Mouse (Mus musculus): ENCODE measurements around the gene Etaa1.
"Not testable (repeated sequence)": the region's sequence is repeated elsewhere in the genome, so short reads cannot be mapped to it uniquely, and the experiment has no call there.

Gene Etaa1
- long read RNA-seq, experiment 1, full-length matches to known transcripts = 1 of 6 reads
- long read RNA-seq, experiment 1, partial matches to known transcripts = 5 of 6 reads
- long read RNA-seq, experiment 1, other reads (novel, unspliced or antisense) = 0 of 6 reads
- long read RNA-seq, experiment 2, full-length matches to known transcripts = 1 of 12 reads
- long read RNA-seq, experiment 2, partial matches to known transcripts = 10 of 12 reads
- long read RNA-seq, experiment 2, other reads (novel, unspliced or antisense) = 1 of 12 reads

DNA sequence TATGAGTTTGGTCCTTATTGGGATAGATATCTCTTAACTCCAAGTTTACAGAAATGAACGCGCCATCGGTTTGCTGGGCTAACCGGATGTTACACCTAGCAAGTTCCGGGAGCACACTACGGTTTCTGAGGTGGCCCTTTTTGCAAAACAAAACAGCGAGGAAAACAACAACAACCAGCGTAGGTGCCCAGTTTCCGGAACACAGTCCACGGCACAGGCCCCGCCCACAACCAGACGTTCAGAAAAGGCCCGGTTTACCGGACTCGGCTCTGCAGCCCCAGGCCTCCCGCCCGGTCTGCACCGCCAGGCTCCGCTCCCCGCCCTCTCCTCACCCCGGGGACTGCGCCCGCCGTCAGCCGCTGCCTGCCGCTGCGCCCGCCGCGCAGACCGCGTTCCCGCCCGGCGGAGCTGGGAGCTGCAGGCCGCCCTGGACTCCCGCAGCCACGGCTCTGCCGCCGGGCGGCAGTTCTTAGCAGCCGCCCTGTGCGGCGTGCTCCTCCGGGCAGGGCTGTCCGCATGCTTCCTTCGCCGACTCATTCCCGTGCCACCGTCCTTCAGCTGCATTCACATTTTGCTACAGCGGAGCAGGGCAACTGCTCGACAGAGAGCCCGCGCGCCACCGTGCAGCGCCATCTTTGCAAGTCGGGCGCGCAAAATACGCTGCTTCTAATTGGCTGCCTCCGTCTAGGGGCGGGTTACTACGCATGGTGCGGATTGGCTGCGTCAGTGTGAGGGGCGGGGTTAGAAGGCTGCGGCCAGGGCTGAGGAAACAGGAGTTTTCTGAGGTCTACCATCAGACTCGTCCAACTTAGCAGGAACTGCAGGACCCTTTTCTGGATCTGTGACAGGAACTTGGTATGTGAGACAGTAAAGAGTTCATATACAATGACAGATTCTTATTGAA lies at the start of gene Etaa1:
Gene Etaa1 (minus strand): TSS at position 645 of the 904 bp plus-strand sequence.
- intact Hi-C loops (cut with DNase I) = loop anchor here (10.0 kb wide), 1 partner anchor 489 kb away; no protein-coding TSS in a partner anchor

GRCm38 (mm10) chr11:17994151-17994550 lies 40.5 kb upstream of the Etaa1 start:
- intact Hi-C loops (cut with DNase I) = no loop called here

DNA sequence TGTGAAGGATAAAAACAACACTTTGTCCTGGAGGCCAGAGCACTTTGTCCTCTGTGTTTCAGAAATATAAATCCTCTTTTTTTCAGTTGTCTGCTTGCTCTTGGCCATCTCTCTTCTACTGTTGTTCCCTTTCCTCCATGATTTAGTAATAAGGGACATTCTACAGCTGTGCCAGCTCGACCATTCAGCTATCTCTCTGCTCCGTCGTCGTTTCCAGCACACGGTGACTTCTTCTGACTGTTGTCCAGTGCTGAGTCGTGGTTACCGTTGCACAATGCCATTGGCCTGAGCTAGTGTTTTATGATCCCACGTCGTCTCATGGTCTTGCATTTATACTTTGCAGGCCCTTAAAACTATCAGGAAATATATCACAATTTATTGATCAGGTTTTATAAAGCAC lies 38.6 kb upstream of the Etaa1 start:
- intact Hi-C loops (cut with DNase I) = no loop called here

- intact Hi-C loops (cut with DNase I) = no loop called here
Measured at GRCm38 (mm10) chr11:17983331-17983730, 29.7 kb upstream of the Etaa1 start.

DNA sequence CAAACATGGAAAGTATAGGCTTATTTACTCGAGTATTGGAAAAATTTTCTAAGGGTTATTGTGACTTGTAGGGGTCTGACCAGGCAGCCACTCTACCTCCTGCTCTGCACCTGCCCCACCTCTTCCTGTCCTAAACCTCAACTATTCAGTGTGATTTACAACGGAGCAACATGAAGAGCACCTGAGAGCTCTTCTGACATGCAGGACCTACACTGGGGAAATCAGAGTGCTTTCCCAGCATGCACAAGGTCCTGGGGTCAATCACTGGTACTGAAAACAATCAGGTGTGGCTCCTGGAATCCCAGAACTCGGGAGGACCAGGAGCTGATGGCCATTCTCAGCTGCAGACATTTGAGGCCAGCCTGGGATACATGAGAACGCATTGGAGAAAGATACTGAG lies 27.6 kb upstream of the Etaa1 start:
- intact Hi-C loops (cut with DNase I) = no loop called here

DNA sequence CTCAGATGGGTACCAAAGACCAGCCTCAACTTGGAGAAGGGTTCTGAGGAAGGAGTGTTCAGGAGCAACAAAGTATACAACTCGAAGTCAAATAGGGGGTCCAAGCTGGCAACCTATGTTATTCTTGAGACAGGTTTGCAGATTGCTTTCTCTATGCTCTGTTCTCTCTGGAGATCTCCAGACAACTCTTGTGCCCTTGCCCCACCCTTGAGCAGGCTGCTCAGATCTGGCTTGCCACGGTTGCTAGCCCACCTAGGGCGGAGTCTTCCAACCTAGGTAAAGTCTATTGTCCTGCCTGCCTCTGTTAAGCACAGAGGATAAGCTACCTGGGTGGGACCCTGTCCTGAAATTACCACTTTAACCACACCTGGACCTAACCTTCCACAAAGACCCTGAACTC lies 21.9 kb upstream of the Etaa1 start:
- intact Hi-C loops (cut with DNase I) = no loop called here

DNA sequence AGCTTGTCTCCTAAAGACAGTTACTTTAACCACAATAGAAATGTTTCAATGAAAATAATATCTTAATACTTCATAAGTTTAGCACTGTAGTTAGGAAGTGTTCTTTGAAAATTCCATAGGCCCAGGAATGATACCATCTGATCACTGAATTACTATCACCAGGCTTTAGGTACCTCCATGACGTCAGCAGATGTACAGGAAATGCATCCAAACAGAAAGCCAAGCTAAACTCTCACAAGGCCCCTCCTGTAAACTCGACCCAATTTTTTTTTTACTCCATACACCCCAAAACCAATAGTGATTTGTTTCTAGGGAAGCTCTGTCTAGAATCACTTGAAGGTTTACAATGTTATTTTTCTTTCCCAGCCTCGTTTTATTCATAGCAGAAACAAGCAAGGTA lies 884 bp downstream of the Etaa1 start:
- intact Hi-C loops (cut with DNase I) = loop anchor here (10.0 kb wide), 1 partner anchor 488 kb away; no protein-coding TSS in a partner anchor

- intact Hi-C loops (cut with DNase I) = loop anchor here (10.0 kb wide), 1 partner anchor 487 kb away; no protein-coding TSS in a partner anchor
Measured at GRCm38 (mm10) chr11:17951336-17951735, 2.3 kb downstream of the Etaa1 start.

DNA sequence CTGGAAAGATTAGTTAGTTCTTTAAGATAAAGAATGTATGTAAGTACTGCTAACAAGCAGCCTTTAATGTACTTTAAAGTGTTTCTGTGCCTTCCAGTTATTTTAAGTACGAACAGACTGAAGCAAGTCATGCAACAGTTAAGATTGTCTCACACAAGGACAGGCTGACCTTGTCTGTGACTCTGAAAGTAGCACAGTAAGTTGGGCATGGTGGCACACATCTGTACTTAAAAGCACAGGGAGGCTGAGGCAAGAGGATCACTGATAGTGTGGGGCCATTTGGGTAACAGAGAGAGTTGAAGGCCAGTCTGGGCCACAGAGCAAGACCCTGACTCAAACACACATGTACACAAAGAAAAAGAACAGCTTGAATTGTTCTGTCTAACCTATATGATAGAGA lies 14.5 kb downstream of the Etaa1 start:
- intact Hi-C loops (cut with DNase I) = no loop called here

GRCm38 (mm10) chr11:17937931-17938330 lies 15.7 kb downstream of the Etaa1 start:
- intact Hi-C loops (cut with DNase I) = no loop called here

- intact Hi-C loops (cut with DNase I) = no loop called here
Measured at GRCm38 (mm10) chr11:17917905-17918304, 35.8 kb downstream of the Etaa1 start.

DNA sequence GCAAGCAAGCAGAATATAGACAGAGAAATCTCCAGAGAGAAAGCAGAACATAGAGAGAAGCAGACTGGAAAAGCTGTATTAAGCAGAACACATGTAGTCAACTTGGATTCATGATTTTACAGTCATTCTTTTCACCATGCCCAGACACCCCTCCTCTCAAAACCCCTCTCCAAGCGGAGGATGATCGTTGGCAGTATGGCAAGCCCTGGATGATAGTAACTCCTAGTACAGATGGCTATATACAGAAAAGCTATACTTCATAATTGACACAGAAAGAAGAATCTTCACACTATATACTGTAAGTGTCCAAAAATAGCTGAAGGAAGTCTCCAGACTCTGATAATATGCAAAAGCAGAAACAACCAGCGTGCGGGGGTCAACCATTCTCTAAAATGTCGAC lies 36.6 kb downstream of the Etaa1 start:
- intact Hi-C loops (cut with DNase I) = no loop called here

DNA sequence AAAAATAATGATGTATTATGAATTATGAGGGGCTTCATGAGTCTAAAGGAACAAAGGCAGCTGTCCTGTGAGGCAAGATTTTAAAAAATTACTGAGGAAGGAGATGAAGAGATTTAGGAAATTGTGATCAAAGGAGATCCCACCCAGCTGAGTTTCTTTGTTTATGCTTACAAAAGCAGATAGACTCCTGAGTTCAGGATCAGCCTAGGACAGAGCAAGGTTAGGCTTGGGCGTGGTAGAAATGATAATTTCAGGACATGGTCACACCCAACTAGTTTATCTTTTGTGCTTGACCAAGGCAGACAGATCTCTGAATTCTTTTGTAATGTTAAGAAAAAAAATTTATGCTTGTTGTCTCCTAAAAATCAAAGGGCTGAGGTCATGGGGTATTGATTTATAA lies 37.2 kb downstream of the Etaa1 start:
- intact Hi-C loops (cut with DNase I) = no loop called here

DNA sequence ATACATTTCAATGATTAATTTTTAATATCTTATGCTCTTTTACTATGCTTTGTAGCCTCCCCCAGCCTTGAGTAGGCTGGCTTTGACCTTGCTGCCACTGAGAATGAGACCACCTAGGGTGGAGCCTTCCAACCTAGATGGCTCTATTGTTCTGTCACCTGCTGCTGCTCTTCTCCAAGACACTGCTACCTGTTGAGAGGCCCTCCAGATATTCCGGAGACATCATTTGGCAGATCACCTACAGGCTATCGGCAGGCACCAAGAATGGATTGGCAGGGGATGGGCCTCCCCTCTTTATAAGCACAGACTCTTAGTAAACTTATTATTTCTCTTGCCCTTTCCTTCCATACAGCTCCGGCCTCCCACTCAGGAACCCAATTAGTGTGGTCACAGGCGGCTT lies 52.7 kb downstream of the Etaa1 start:
- intact Hi-C loops (cut with DNase I) = not testable (repeated sequence)
